8 mouse cellular contexts compared by ENCODE assay signal in the genomic region with DNA sequence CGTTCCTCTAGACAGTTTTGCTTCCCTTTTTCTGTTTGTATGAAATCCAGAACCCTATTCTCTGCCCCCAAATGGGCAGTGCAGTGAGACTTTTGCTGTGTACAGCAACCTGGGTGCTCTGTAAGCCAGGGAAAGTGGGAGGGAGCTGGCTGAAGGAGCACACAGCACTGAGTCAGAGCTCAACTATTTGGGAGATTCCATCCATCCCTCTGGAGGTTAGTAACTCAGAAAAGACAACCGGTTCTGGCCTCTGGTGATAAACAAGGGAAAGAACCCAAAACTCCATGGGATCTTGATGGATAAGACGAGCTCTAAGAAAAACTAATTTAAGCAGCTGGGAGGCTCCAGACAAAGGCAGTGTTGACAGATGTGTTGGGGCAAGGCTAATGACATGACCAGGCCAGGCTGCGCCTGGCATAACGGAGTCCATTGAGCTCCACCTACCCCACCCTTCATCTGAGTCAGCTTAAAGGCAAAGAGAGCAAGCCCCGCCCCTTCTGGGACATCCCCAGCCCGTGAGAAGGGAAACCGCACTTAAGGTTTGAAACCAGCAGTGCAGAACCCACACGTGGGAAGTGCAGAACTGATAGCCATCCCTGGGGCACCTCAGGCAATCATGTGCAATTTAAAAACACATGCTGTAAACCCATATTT. TPM values are rescaled to one million over a fixed set of nuclear protein-coding genes. Genes with fewer than 3 reads are reported as not detected.
DNase-seq lines count a peak whose midpoint lies in the region; ATAC-seq and TF ChIP-seq lines count a peak whose summit lies in the region.

No protein-coding gene starts in this region.

- peaks cover 8% of the 10 kb centered on the region for H3K27me3 ChIP-seq in CH12.LX (replicated peaks)
- H3K27me3 ChIP-seq in limb, embryonic 13.5 days = no peaks in the 10 kb centered on the region

- no peak for TF ChIP-seq EP300 in CH12.LX (IDR thresholded peaks at IDR 0.05; ENCODE audit: low read length)

- dilution Hi-C loops in CH12.LX (cut with MboI; ENCODE audit: extremely low pct_ligation_motif_present, extremely low pct_unique_long_range_greater_than_20kb, low sequenced_read_pairs) = no loop called here

- no peaks in the 10 kb centered on the region for H3K36me3 ChIP-seq in CH12.LX (replicated peaks in 1 of 2; ENCODE audit: control insufficient read depth in 1 of 2, insufficient read depth in 1 of 2, low read length in 1 of 2)
- no peaks in the 10 kb centered on the region for H3K36me3 ChIP-seq in limb, embryonic 13.5 days

- H3K27ac ChIP-seq in CH12.LX (ENCODE audit: insufficient read depth, low read depth) = no peak overlapping the region
- no peak overlapping the region for H3K27ac ChIP-seq in limb, embryonic 13.5 days

- H3K79me2 ChIP-seq in CH12.LX (replicated peaks; ENCODE audit: control insufficient read depth, extremely low read depth, insufficient read depth, poor library complexity, severe bottlenecking) = no peaks in the 10 kb centered on the region

- peaks cover 4% of the 10 kb centered on the region for H3K9me3 ChIP-seq in CH12.LX (replicated peaks; ENCODE audit: low read length)
- peaks cover 6% of the 10 kb centered on the region for H3K9me3 ChIP-seq in limb, embryonic 13.5 days

- H3K4me2 ChIP-seq in CH12.LX (ENCODE audit: insufficient read depth, low read depth, poor library complexity, severe bottlenecking) = peak overlapping the region; percentile 82
- H3K4me2 ChIP-seq in limb, embryonic 13.5 days (replicated peaks) = no peak overlapping the region

- no peak for TF ChIP-seq RAD21 in CH12.LX (IDR thresholded peaks at IDR 0.05; ENCODE audit: low read depth, low read length)

- peak; percentile 82 for DNase-seq in CH12.LX (ENCODE audit: extremely low read depth)
- peak; percentile 67 for DNase-seq in adrenal gland, adult 2 months
- peak; percentile 70 to 73 for DNase-seq in heart, adult 18-20 months
- peak; percentile 45 for DNase-seq in naive thymus-derived CD4-positive, alpha-beta T cell, adult 2 months (ENCODE audit: low read depth)
- peak; percentile 72 for DNase-seq in thymus, postnatal 4 days
- DNase-seq in layer of hippocampus, adult 8-10 months (ENCODE audit: low spot score in 2 of 2) = no peak
- no peak for DNase-seq in right cerebral cortex, postnatal 10 days (ENCODE audit: low spot score in 2 of 2)

- H3K4me3 ChIP-seq in CH12.LX (replicated peaks in 1 of 3; ENCODE audit: low read depth in 2 of 3, low read length in 2 of 3, poor library complexity in 1 of 3) = no peak overlapping the region
- H3K4me3 ChIP-seq in limb, embryonic 13.5 days = no peak overlapping the region

- TF ChIP-seq CTCF in CH12.LX (conservative IDR thresholded peaks at IDR 0.05 in 1 of 2, IDR thresholded peaks at IDR 0.05 in 1 of 2; ENCODE audit: low read depth in 2 of 2, low read length in 2 of 2) = no peak

- no peak for TF ChIP-seq POLR2A in CH12.LX (IDR thresholded peaks at IDR 0.05; ENCODE audit: low read depth, low read length)

- in situ Hi-C loops in CH12.LX (cut with MboI; ENCODE audit: low pct_ligation_motif_present, low pct_unique_long_range_greater_than_20kb, low sequenced_read_pairs) = no loop called here

- 0 out of 2 replicates have a peak overlapping the region, but pooled peaks have one; percentile 23 for H3K9ac ChIP-seq in CH12.LX (ENCODE audit: insufficient read depth, low read depth)
- no peak overlapping the region for H3K9ac ChIP-seq in limb, embryonic 13.5 days

- peak; percentile 70 for ATAC-seq in limb, embryonic 13.5 days (ENCODE audit: low FRiP score, low read depth)

- H3K4me1 ChIP-seq in CH12.LX (ENCODE audit: control insufficient read depth in 1 of 2, insufficient read depth in 2 of 2) = peaks cover 5 to 13% of the 10 kb centered on the region in 2 experiments
- peaks cover 21% of the 10 kb centered on the region for H3K4me1 ChIP-seq in limb, embryonic 13.5 days

- 28% methylated on average over 9 of the region's 9 CpGs for WGBS in limb, embryonic 13.5 days

TF ChIP-seq in CH12.LX, 34 proteins besides CTCF, POLR2A, EP300 and RAD21:
- no peak for TF ChIP-seq JUN (IDR thresholded peaks at IDR 0.05; ENCODE audit: insufficient read depth, low read depth, low read length)
- peak; percentile 75 for TF ChIP-seq MAFK (IDR thresholded peaks at IDR 0.05; ENCODE audit: insufficient replicate concordance, low read length)
- TF ChIP-seq ETS1 (conservative IDR thresholded peaks at IDR 0.05; ENCODE audit: low read depth, low read length) = peak; percentile 83
- TF ChIP-seq UBTF (IDR thresholded peaks at IDR 0.05; ENCODE audit: low read depth, low read length) = no peak
- peak; percentile 98 for TF ChIP-seq BHLHE40 (IDR thresholded peaks at IDR 0.05; ENCODE audit: low read depth, low read length)
- TF ChIP-seq MAX (IDR thresholded peaks at IDR 0.05; ENCODE audit: low read length) = peak; percentile 47; the same call in 1 of the 2 replicates
- TF ChIP-seq KAT2A (IDR thresholded peaks at IDR 0.05; ENCODE audit: insufficient replicate concordance, low read length) = no peak
- peak; percentile 27; the same call in 1 of the 2 replicates for TF ChIP-seq MYC (IDR thresholded peaks at IDR 0.05; ENCODE audit: low read depth, low read length)

RNA-seq across cellular contexts. Expression of a gene that starts 13.1 kb away (rescaled TPM):
- total RNA-seq in CH12.LX (2012; rRNA removed) (not detected in 2 replicates), CH12.LX (2014; rRNA removed) (not detected in 2 replicates)
- polyA plus RNA-seq in CH12.LX (2012; ENCODE audit: insufficient read length, low read depth) = not detected in 2 replicates
- 10 to 100 TPM; 49.0 to 74.8 TPM for total RNA-seq in adrenal gland, adult 2 months (2021)
- 21.9 and 27.1 TPM in 2 replicates for polyA plus RNA-seq in adrenal gland, adult 2 months (2012; rRNA removed)
- 10 to 100 TPM in 1 of 2 experiments, 1 to 10 TPM in 1; 8.8 to 10.9 TPM for total RNA-seq in heart, adult 18-20 months (2021)
- 12.2 and 13.5 TPM in 2 replicates for polyA plus RNA-seq in limb, embryonic 13.5 days (2015; fragmentation: Nextera tagmentation; extraction: Ambion mirVana)
- 10 to 100 TPM in 3 of 4 experiments, 1 to 10 TPM in 1; 8.9 to 14.5 (median 11.7) TPM for total RNA-seq in layer of hippocampus, adult 8-10 months (2022)

Comparison
In these comparisons a context has a peak if more than half of its experiments do, and no peak if none do; other contexts are left out.
1. DNase-seq: peak in CH12.LX (single experiment), adrenal gland, adult 2 months (single experiment), heart, adult 18-20 months (2 of 2), naive thymus-derived CD4-positive, alpha-beta T cell, adult 2 months (single experiment) and thymus, postnatal 4 days (single experiment); none in layer of hippocampus, adult 8-10 months (0 of 2) and right cerebral cortex, postnatal 10 days (0 of 2).
2. RNA of a gene that starts 13.1 kb away (total RNA-seq): 49.0 to 74.8 TPM in adrenal gland, adult 2 months, 8.9 to 14.5 TPM in layer of hippocampus, adult 8-10 months and 8.8 to 10.9 TPM in heart, adult 18-20 months; not detected in CH12.LX; every median in the first group is over 4 times any median in the second.